In the genomic region with DNA sequence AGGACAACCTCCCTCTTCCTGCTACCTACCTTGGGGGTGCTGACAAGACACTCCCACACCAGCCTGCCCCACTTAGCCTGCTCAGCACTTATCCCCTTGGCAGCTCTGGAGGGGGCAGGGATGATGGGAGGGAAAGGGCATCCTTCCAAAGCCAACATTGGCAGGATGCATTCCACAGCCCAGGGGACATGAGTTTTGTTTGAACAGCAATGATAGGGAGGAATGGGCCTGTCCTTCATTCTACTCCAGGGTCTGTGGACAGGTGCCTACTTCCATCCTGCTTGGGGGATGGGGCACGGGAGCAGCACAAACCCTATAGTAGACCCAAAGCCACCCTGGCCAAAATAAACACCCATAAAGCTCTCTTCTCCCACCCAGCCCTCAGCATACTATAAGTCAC, we compare ENCODE assay signal across 9 mouse cellular contexts. TPM values are rescaled to one million over a fixed set of nuclear protein-coding genes. Genes with fewer than 3 reads are reported as not detected.
A peak's percentile ranks its signal among the peaks of the same experiment; 100 is the strongest.
DNase-seq lines count a peak whose midpoint lies in the region; ATAC-seq and TF ChIP-seq lines count a peak whose summit lies in the region.
"Had no signal": no experiment of that assay in that cellular context is flagged by ENCODE, and none has a peak within 500 bp of the region (broad histone marks: within the 10 kb centered on the region; RNA-seq: fewer than 3 reads in every experiment).

No protein-coding gene starts in this region.

- no peaks in the 10 kb centered on the region for H3K9me3 ChIP-seq in liver, embryonic 12.5 days (replicated peaks)
- H3K9me3 ChIP-seq in heart, postnatal 0 days (replicated peaks; ENCODE audit: control insufficient read depth, low read length) = no peaks in the 10 kb centered on the region
- H3K9me3 ChIP-seq: midbrain, embryonic 15.5 days had no signal

- H3K4me1 ChIP-seq in liver, embryonic 12.5 days = peaks cover 88% of the 10 kb centered on the region
- H3K4me1 ChIP-seq in heart, postnatal 0 days (ENCODE audit: control insufficient read depth, insufficient read depth) = peaks cover 6% of the 10 kb centered on the region; the same call in 1 of the 2 replicates
- no peaks in the 10 kb centered on the region for H3K4me1 ChIP-seq in cerebellum, adult 2 months (ENCODE audit: control insufficient read depth, insufficient read depth, low read length)
- H3K4me1 ChIP-seq: midbrain, embryonic 15.5 days had no signal

- no peak overlapping the region for H3K9ac ChIP-seq in liver, embryonic 12.5 days
- H3K9ac ChIP-seq in heart, postnatal 0 days (replicated peaks; ENCODE audit: low read depth, low read length) = no peak overlapping the region
- H3K9ac ChIP-seq: midbrain, embryonic 15.5 days had no signal

- H3K27ac ChIP-seq in liver, embryonic 12.5 days = no peak overlapping the region
- no peak overlapping the region for H3K27ac ChIP-seq in heart, postnatal 0 days (ENCODE audit: low read depth)
- H3K27ac ChIP-seq in cerebellum, adult 2 months (ENCODE audit: insufficient read depth, low read length) = no peak overlapping the region
- H3K27ac ChIP-seq: midbrain, embryonic 15.5 days had no signal

- no peak for TF ChIP-seq POLR2A in cerebellum, adult 2 months (IDR thresholded peaks at IDR 0.05; ENCODE audit: borderline replicate concordance, insufficient read depth, low read length)

- no peak for TF ChIP-seq CTCF in heart, postnatal 0 days (IDR thresholded peaks at IDR 0.05; ENCODE audit: low read depth)
- TF ChIP-seq CTCF in cerebellum, adult 2 months (IDR thresholded peaks at IDR 0.05; ENCODE audit: borderline replicate concordance, insufficient read depth, low read depth, low read length) = no peak

- H3K4me2 ChIP-seq in liver, embryonic 12.5 days = no peak overlapping the region
- no peak overlapping the region for H3K4me2 ChIP-seq in heart, postnatal 0 days (ENCODE audit: low read depth, low read length)
- H3K4me2 ChIP-seq: midbrain, embryonic 15.5 days had no signal

- H3K27me3 ChIP-seq in liver, embryonic 12.5 days (replicated peaks) = no peaks in the 10 kb centered on the region
- no peaks in the 10 kb centered on the region for H3K27me3 ChIP-seq in heart, postnatal 0 days (ENCODE audit: control insufficient read depth, insufficient read depth, low read length)
- H3K27me3 ChIP-seq in cerebellum, adult 2 months (ENCODE audit: control insufficient read depth, insufficient read depth, low read length) = no peaks in the 10 kb centered on the region
- H3K27me3 ChIP-seq: midbrain, embryonic 15.5 days had no signal

- 58% methylated on average over 1 of the region's 1 CpGs for WGBS in liver, embryonic 12.5 days (ENCODE audit: insufficient replicate concordance)
- WGBS in heart, postnatal 0 days = 26% methylated on average over 1 of the region's 1 CpGs
- WGBS in cerebellum, adult 2 months = 33% methylated on average over 1 of the region's 1 CpGs

- no peak for TF ChIP-seq EP300 in heart, postnatal 0 days (IDR thresholded peaks at IDR 0.05; ENCODE audit: low read depth)

- no peak overlapping the region for H3K4me3 ChIP-seq in liver, embryonic 12.5 days
- no peak overlapping the region for H3K4me3 ChIP-seq in heart, postnatal 0 days (ENCODE audit: low read depth, low read length)
- no peak overlapping the region for H3K4me3 ChIP-seq in cerebellum, adult 2 months (replicated peaks; ENCODE audit: insufficient read depth, low read depth, low read length)
- H3K4me3 ChIP-seq: midbrain, embryonic 15.5 days had no signal

- H3K36me3 ChIP-seq in liver, embryonic 12.5 days = peaks cover 41% of the 10 kb centered on the region
- no peaks in the 10 kb centered on the region for H3K36me3 ChIP-seq in heart, postnatal 0 days (replicated peaks; ENCODE audit: control insufficient read depth, insufficient read depth, low read length)
- H3K36me3 ChIP-seq: midbrain, embryonic 15.5 days had no signal

- no peak for DNase-seq in liver
- peak; percentile 59 for DNase-seq in heart, postnatal 0 days (ENCODE audit: low spot score)
- DNase-seq in kidney, postnatal 14 days = peak; percentile 84
- peak; percentile 69 for DNase-seq in lung, postnatal 36 days
- DNase-seq in embryo, embryonic 9.5 days (ENCODE audit: extremely low spot score) = no peak
- DNase-seq in cerebellum, adult 2 months = no peak

- ATAC-seq in liver, embryonic 12.5 days = peak; percentile 25; the same call in 1 of the 2 replicates
- peak; percentile 89 for ATAC-seq in heart, postnatal 0 days (ENCODE audit: insufficient read depth, low read depth)
- no peak for ATAC-seq in megakaryocyte progenitor cell, adult 5-6 weeks (replicated peaks; ENCODE audit: poor library complexity)
- ATAC-seq: midbrain, embryonic 15.5 days had no signal

RNA-seq across cellular contexts. Expression of gene Kcnk5, which starts 16.2 kb away (rescaled TPM):
- polyA plus RNA-seq in liver, embryonic 12.5 days (2016; fragmentation: Nextera tagmentation; extraction: Ambion mirVana) = 8.6 and 8.9 TPM in 2 replicates
- total RNA-seq in heart, postnatal 0 days (2014; rRNA removed; ENCODE audit: low replicate concordance) = 1.8 and 3.4 TPM in 2 replicates
- polyA plus RNA-seq in heart, postnatal 0 days (2015; fragmentation: Nextera tagmentation; extraction: Ambion mirVana) = 0.86 and 1.1 TPM in 2 replicates
- 0.37 and 1.7 TPM in 2 replicates for total RNA-seq in megakaryocyte progenitor cell, adult 5-6 weeks (2015)
- total RNA-seq in megakaryocyte progenitor cell, adult 5-6 weeks (2017) = 1.2 and 7.0 TPM in 2 replicates
- polyA plus RNA-seq in cerebellum, adult 2 months (2012; rRNA removed) = 0.85 and 1.1 TPM in 2 replicates

RNA-seq across cellular contexts. Expression of gene Saysd1, which starts 27.1 kb away (rescaled TPM):
- 4.5 and 4.8 TPM in 2 replicates for polyA plus RNA-seq in liver, embryonic 12.5 days (2016; fragmentation: Nextera tagmentation; extraction: Ambion mirVana)
- 1.9 and 12.6 TPM in 2 replicates for total RNA-seq in heart, postnatal 0 days (2014; rRNA removed; ENCODE audit: low replicate concordance)
- polyA plus RNA-seq in heart, postnatal 0 days (2015; fragmentation: Nextera tagmentation; extraction: Ambion mirVana) = 10.4 and 10.8 TPM in 2 replicates
- 3.4 and 3.9 TPM in 2 replicates for total RNA-seq in megakaryocyte progenitor cell, adult 5-6 weeks (2015)
- total RNA-seq in megakaryocyte progenitor cell, adult 5-6 weeks (2017) = 0.62 and 1.4 TPM in 2 replicates
- polyA plus RNA-seq in cerebellum, adult 2 months (2012; rRNA removed) = 7.5 and 7.8 TPM in 2 replicates

Comparison
In these comparisons a context has a peak if more than half of its experiments do, and no peak if none do; other contexts are left out.
1. DNase-seq: peak in heart, postnatal 0 days (single experiment), kidney, postnatal 14 days (single experiment) and lung, postnatal 36 days (single experiment); none in liver (single experiment), embryo, embryonic 9.5 days (single experiment) and cerebellum, adult 2 months (0 of 2).